Mouse (Mus musculus): ENCODE results near the gene Ankrd44. TPM values are rescaled to one million over a fixed set of nuclear protein-coding genes. Genes with fewer than 3 reads are reported as not detected.

The Ankrd44 gene
- total and polyA plus RNA-seq, 3 experiments, result 12.7 to 23.0 (median 19.8) TPM

- Histone ChIP-seq H3K4me3 (replicated peaks in 1 of 3; ENCODE audit: low read depth in 2 of 3, low read length in 2 of 3, poor library complexity in 1 of 3) (no peak overlapping the region), H3K9ac (ENCODE audit: insufficient read depth, low read depth) (no peak overlapping the region), H3K27me3 (replicated peaks) (no peaks in the 10 kb centered on the region), H3K4me2 (ENCODE audit: insufficient read depth, low read depth, poor library complexity, severe bottlenecking) (no peak overlapping the region), H3K4me1 (ENCODE audit: control insufficient read depth in 1 of 2, insufficient read depth in 2 of 2) (no peaks in the 10 kb centered on the region), H3K9me3 (replicated peaks; ENCODE audit: low read length) (peaks cover 2% of the 10 kb centered on the region), H3K79me2 (replicated peaks; ENCODE audit: control insufficient read depth, extremely low read depth, insufficient read depth, poor library complexity, severe bottlenecking) (no peaks in the 10 kb centered on the region), H3K27ac (ENCODE audit: insufficient read depth, low read depth) (no peak overlapping the region), H3K36me3 (replicated peaks in 1 of 2; ENCODE audit: control insufficient read depth in 1 of 2, insufficient read depth in 1 of 2, low read length in 1 of 2) (peaks cover 16 to 44% of the 10 kb centered on the region in 2 experiments)
- dilution Hi-C loops (cut with MboI; ENCODE audit: extremely low pct_ligation_motif_present, extremely low pct_unique_long_range_greater_than_20kb, low sequenced_read_pairs), result no loop called here
- TF ChIP-seq UBTF (IDR thresholded peaks at IDR 0.05; ENCODE audit: low read depth, low read length), result no peak
- TF ChIP-seq USF2 (conservative IDR thresholded peaks at IDR 0.05; ENCODE audit: low read depth, low read length), result no peak
- TF ChIP-seq JUN (IDR thresholded peaks at IDR 0.05; ENCODE audit: insufficient read depth, low read depth, low read length), result no peak
- DNase-seq (ENCODE audit: extremely low read depth), result no peak
- in situ Hi-C loops (cut with MboI; ENCODE audit: low pct_ligation_motif_present, low pct_unique_long_range_greater_than_20kb, low sequenced_read_pairs), result loop anchor here (10.0 kb wide), 1 partner anchor 159 kb away; the partner anchor contains the start of gene Ankrd44
Measured at GRCm38 (mm10) chr1:54765632-54766238, 160.5 kb downstream of the Ankrd44 start.

- no peak for DNase-seq (ENCODE audit: extremely low read depth)
- H3K36me3 ChIP-seq (replicated peaks in 1 of 2; ENCODE audit: control insufficient read depth in 1 of 2, insufficient read depth in 1 of 2, low read length in 1 of 2), result peaks cover 16 to 51% of the 10 kb centered on the region in 2 experiments
- no peak overlapping the region for H3K9ac ChIP-seq (ENCODE audit: insufficient read depth, low read depth)
- no peak overlapping the region for H3K4me3 ChIP-seq (replicated peaks in 1 of 3; ENCODE audit: low read depth in 2 of 3, low read length in 2 of 3, poor library complexity in 1 of 3)
- no peaks in the 10 kb centered on the region for H3K9me3 ChIP-seq (replicated peaks; ENCODE audit: low read length)
- dilution Hi-C loops (cut with MboI; ENCODE audit: extremely low pct_ligation_motif_present, extremely low pct_unique_long_range_greater_than_20kb, low sequenced_read_pairs), result no loop called here
- H3K4me2 ChIP-seq (ENCODE audit: insufficient read depth, low read depth, poor library complexity, severe bottlenecking), result no peak overlapping the region
- no peaks in the 10 kb centered on the region for H3K79me2 ChIP-seq (replicated peaks; ENCODE audit: control insufficient read depth, extremely low read depth, insufficient read depth, poor library complexity, severe bottlenecking)
- H3K4me1 ChIP-seq (ENCODE audit: control insufficient read depth in 1 of 2, insufficient read depth in 2 of 2), result no peaks in the 10 kb centered on the region
- H3K27me3 ChIP-seq (replicated peaks), result no peaks in the 10 kb centered on the region
- no peak overlapping the region for H3K27ac ChIP-seq (ENCODE audit: insufficient read depth, low read depth)
- TF ChIP-seq ZKSCAN1 (IDR thresholded peaks at IDR 0.05; ENCODE audit: borderline replicate concordance, low read depth, low read length) (no peak), ZNF384 (IDR thresholded peaks at IDR 0.05; ENCODE audit: low read depth, low read length) (peak; percentile 20; the same call in 1 of the 2 replicates)
- in situ Hi-C loops (cut with MboI; ENCODE audit: low pct_ligation_motif_present, low pct_unique_long_range_greater_than_20kb, low sequenced_read_pairs), result loop anchor here (10.0 kb wide), 1 partner anchor 162 kb away; the partner anchor contains the start of gene Ankrd44
Measured at GRCm38 (mm10) chr1:54762216-54762807, 163.9 kb downstream of the Ankrd44 start.

GRCm38 (mm10) chr1:54759841-54760240, 166.3 kb downstream of the Ankrd44 start:
- dilution Hi-C loops (cut with MboI; ENCODE audit: extremely low pct_ligation_motif_present, extremely low pct_unique_long_range_greater_than_20kb, low sequenced_read_pairs), result no loop called here
- H3K79me2 ChIP-seq (replicated peaks; ENCODE audit: control insufficient read depth, extremely low read depth, insufficient read depth, poor library complexity, severe bottlenecking), result no peaks in the 10 kb centered on the region
- H3K4me2 ChIP-seq (ENCODE audit: insufficient read depth, low read depth, poor library complexity, severe bottlenecking), result no peak overlapping the region
- H3K4me3 ChIP-seq (replicated peaks in 1 of 3; ENCODE audit: low read depth in 2 of 3, low read length in 2 of 3, poor library complexity in 1 of 3), result no peak overlapping the region
- in situ Hi-C loops (cut with MboI; ENCODE audit: low pct_ligation_motif_present, low pct_unique_long_range_greater_than_20kb, low sequenced_read_pairs), result loop anchor here (10.0 kb wide), 1 partner anchor 165 kb away; the partner anchor contains the start of gene Ankrd44
- H3K4me1 ChIP-seq (ENCODE audit: control insufficient read depth in 1 of 2, insufficient read depth in 2 of 2), result no peaks in the 10 kb centered on the region
- peaks cover 11 to 44% of the 10 kb centered on the region in 2 experiments for H3K36me3 ChIP-seq (replicated peaks in 1 of 2; ENCODE audit: control insufficient read depth in 1 of 2, insufficient read depth in 1 of 2, low read length in 1 of 2)
- TF ChIP-seq MXI1 (IDR thresholded peaks at IDR 0.05; ENCODE audit: low read depth, low read length) (no peak), EP300 (IDR thresholded peaks at IDR 0.05; ENCODE audit: low read length) (no peak), BHLHE40 (IDR thresholded peaks at IDR 0.05; ENCODE audit: low read depth, low read length) (no peak), GABPA (IDR thresholded peaks at IDR 0.05; ENCODE audit: insufficient replicate concordance, low read depth, low read length) (no peak), TBP (conservative IDR thresholded peaks at IDR 0.05; ENCODE audit: low read depth, low read length) (no peak), NRF1 (IDR thresholded peaks at IDR 0.05; ENCODE audit: low read depth, low read length) (no peak), RCOR1 (conservative IDR thresholded peaks at IDR 0.05; ENCODE audit: low read depth, low read length) (no peak)
- no peak overlapping the region for H3K27ac ChIP-seq (ENCODE audit: insufficient read depth, low read depth)
- no peaks in the 10 kb centered on the region for H3K9me3 ChIP-seq (replicated peaks; ENCODE audit: low read length)
- H3K9ac ChIP-seq (ENCODE audit: insufficient read depth, low read depth), result no peak overlapping the region
- no peak for DNase-seq (ENCODE audit: extremely low read depth)
- no peaks in the 10 kb centered on the region for H3K27me3 ChIP-seq (replicated peaks)

Data from CH12.LX (cell line).